Comparison of ENCODE assay signal across 11 mouse cellular contexts in the genomic region with DNA sequence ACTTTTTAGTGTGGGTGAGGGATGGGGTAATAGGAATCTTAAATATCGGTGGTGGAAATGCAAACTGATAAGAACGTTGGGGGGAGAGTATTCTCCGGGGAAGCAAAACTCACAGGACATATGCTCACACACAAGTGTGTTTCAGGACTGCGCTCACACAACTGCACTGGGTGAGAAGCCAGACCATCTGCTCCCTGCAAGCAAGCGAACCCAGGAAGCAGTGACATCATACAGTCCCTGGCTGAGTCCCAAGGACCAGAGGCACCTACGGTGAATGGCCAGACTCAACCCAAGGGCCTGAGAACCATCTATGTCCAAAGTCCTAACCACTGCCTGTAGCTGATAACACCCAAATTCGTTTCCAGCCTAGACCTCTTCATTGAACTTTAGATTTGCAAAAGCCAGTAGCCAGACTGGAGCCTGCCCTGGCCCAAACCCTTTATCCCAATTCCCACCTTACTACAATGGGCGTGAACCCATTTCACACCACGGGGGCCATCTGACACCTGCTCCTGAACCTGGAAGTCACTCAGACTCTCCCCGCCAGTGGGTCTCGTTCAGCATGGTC. TPM values are rescaled to one million over a fixed set of nuclear protein-coding genes. Genes with fewer than 3 reads are reported as not detected.
DNase-seq lines count a peak whose midpoint lies in the region; ATAC-seq and TF ChIP-seq lines count a peak whose summit lies in the region.
"Had no signal": no experiment of that assay in that cellular context is flagged by ENCODE, and none has a peak within 500 bp of the region (broad histone marks: within the 10 kb centered on the region; RNA-seq: fewer than 3 reads in every experiment).

No protein-coding gene starts in this region.

- no peak overlapping the region for H3K9ac ChIP-seq in forebrain, embryonic 14.5 days (ENCODE audit: low read length)
- H3K9ac ChIP-seq in forebrain, embryonic 12.5 days = no peak overlapping the region
- H3K9ac ChIP-seq in liver, postnatal 0 days (replicated peaks) = peak overlapping the region; percentile 49
- H3K9ac ChIP-seq: lung, embryonic 14.5 days had no signal

- no peak for TF ChIP-seq EP300 in liver, postnatal 0 days (IDR thresholded peaks at IDR 0.05; ENCODE audit: low read depth)

- TF ChIP-seq POLR2A in brain, embryonic 14.5 days (IDR thresholded peaks at IDR 0.05; ENCODE audit: borderline replicate concordance, extremely low read depth, insufficient read depth, insufficient read length, poor library complexity, severe bottlenecking) = no peak
- no peak for TF ChIP-seq POLR2A in kidney, adult 2 months (IDR thresholded peaks at IDR 0.05; ENCODE audit: low read depth, low read length)

- 0 out of 2 replicates have a peak, but pooled peaks cover 2% of the 10 kb centered on the region for H3K27me3 ChIP-seq in forebrain, embryonic 14.5 days (replicated peaks; ENCODE audit: control insufficient read depth, insufficient read depth, low read length)
- no peaks in the 10 kb centered on the region for H3K27me3 ChIP-seq in forebrain, embryonic 12.5 days
- H3K27me3 ChIP-seq in liver, postnatal 0 days (ENCODE audit: insufficient read depth, low read length) = no peaks in the 10 kb centered on the region
- no peaks in the 10 kb centered on the region for H3K27me3 ChIP-seq in kidney, adult 2 months (replicated peaks; ENCODE audit: control insufficient read depth, insufficient read depth, low read length)

- H3K4me3 ChIP-seq in forebrain, embryonic 14.5 days (ENCODE audit: low read depth, low read length) = no peak overlapping the region
- H3K4me3 ChIP-seq in forebrain, embryonic 12.5 days (replicated peaks) = no peak overlapping the region
- no peak overlapping the region for H3K4me3 ChIP-seq in layer of hippocampus, adult 2 months
- H3K4me3 ChIP-seq in liver, postnatal 0 days (ENCODE audit: low read depth, low read length) = no peak overlapping the region
- no peak overlapping the region for H3K4me3 ChIP-seq in kidney, adult 2 months (ENCODE audit: insufficient read depth, low read depth, low read length)

- no peaks in the 10 kb centered on the region for H3K9me3 ChIP-seq in forebrain, embryonic 14.5 days (replicated peaks; ENCODE audit: control insufficient read depth, low read length)
- no peaks in the 10 kb centered on the region for H3K9me3 ChIP-seq in forebrain, embryonic 12.5 days
- no peaks in the 10 kb centered on the region for H3K9me3 ChIP-seq in liver, postnatal 0 days (ENCODE audit: low read length)

- 68% methylated on average over 11 of the region's 11 CpGs for WGBS in forebrain, embryonic 14.5 days
- WGBS in forebrain, embryonic 12.5 days = 84% methylated on average over 11 of the region's 11 CpGs
- WGBS in liver, postnatal 0 days (ENCODE audit: insufficient replicate concordance) = 50% methylated on average over 11 of the region's 11 CpGs
- WGBS in kidney, adult 2 months = 64% methylated on average over 11 of the region's 11 CpGs

- DNase-seq in forebrain, embryonic 14.5 days (ENCODE audit: low spot score) = peak; percentile 71
- peak; percentile 80 for DNase-seq in brain, embryonic 14.5 days (ENCODE audit: low read depth)
- peak; percentile 26 to 61 for DNase-seq in layer of hippocampus, adult 2 months (ENCODE audit: low spot score in 2 of 2)
- DNase-seq in liver, postnatal 0 days = peak; percentile 77
- DNase-seq in ovary, adult 18-20 months (ENCODE audit: low spot score) = no peak
- no peak for DNase-seq in kidney, adult 2 months
- no peak for DNase-seq in thymus, postnatal 4 days
- DNase-seq: kidney, adult 8-10 months; lung, embryonic 14.5 days had no signal

- H3K27ac ChIP-seq in forebrain, embryonic 14.5 days (ENCODE audit: low read depth, low read length) = no peak overlapping the region
- no peak overlapping the region for H3K27ac ChIP-seq in forebrain, embryonic 12.5 days
- no peak overlapping the region for H3K27ac ChIP-seq in layer of hippocampus, adult 2 months
- H3K27ac ChIP-seq in liver, postnatal 0 days (ENCODE audit: low read depth) = peak overlapping the region; percentile 98
- H3K27ac ChIP-seq in kidney, adult 2 months (ENCODE audit: insufficient read depth, low read depth, low read length) = no peak overlapping the region

- no peaks in the 10 kb centered on the region for H3K36me3 ChIP-seq in forebrain, embryonic 14.5 days (ENCODE audit: control insufficient read depth, insufficient read depth, low read length)
- H3K36me3 ChIP-seq in forebrain, embryonic 12.5 days (replicated peaks) = no peaks in the 10 kb centered on the region
- H3K36me3 ChIP-seq in liver, postnatal 0 days (replicated peaks; ENCODE audit: insufficient read depth, low read length) = no peaks in the 10 kb centered on the region
- H3K36me3 ChIP-seq in kidney, adult 2 months (ENCODE audit: control insufficient read depth, insufficient read depth, low read length) = no peaks in the 10 kb centered on the region

- peaks cover 4% of the 10 kb centered on the region; the same call in 1 of the 2 replicates for H3K4me1 ChIP-seq in forebrain, embryonic 14.5 days (ENCODE audit: control insufficient read depth, insufficient read depth, low read length)
- H3K4me1 ChIP-seq in forebrain, embryonic 12.5 days = no peaks in the 10 kb centered on the region
- peaks cover 44% of the 10 kb centered on the region for H3K4me1 ChIP-seq in liver, postnatal 0 days (ENCODE audit: insufficient read depth)
- H3K4me1 ChIP-seq in kidney, adult 2 months (ENCODE audit: control insufficient read depth, insufficient read depth, low read length) = no peaks in the 10 kb centered on the region

- H3K4me2 ChIP-seq in forebrain, embryonic 14.5 days (ENCODE audit: low read length) = no peak overlapping the region
- H3K4me2 ChIP-seq in forebrain, embryonic 12.5 days = no peak overlapping the region
- H3K4me2 ChIP-seq in liver, postnatal 0 days (ENCODE audit: low read depth, low read length) = 0 out of 2 replicates have a peak overlapping the region, but pooled peaks have one; percentile 15
- H3K4me2 ChIP-seq: lung, embryonic 14.5 days had no signal

- ATAC-seq in forebrain, embryonic 14.5 days = peak; percentile 90
- ATAC-seq in forebrain, embryonic 12.5 days (ENCODE audit: low FRiP score) = no peak
- peak; percentile 77 for ATAC-seq in liver, postnatal 0 days

- TF ChIP-seq CTCF in brain, embryonic 14.5 days (IDR thresholded peaks at IDR 0.05; ENCODE audit: borderline replicate concordance, extremely low read depth, insufficient read depth, insufficient read length) = no peak
- no peak for TF ChIP-seq CTCF in layer of hippocampus, adult 2 months (conservative IDR thresholded peaks at IDR 0.05)
- TF ChIP-seq CTCF in liver, postnatal 0 days (IDR thresholded peaks at IDR 0.05; ENCODE audit: low read depth) = no peak
- no peak for TF ChIP-seq CTCF in kidney, adult 2 months (conservative IDR thresholded peaks at IDR 0.05; ENCODE audit: insufficient read depth, insufficient read length, low read depth, low read length)

RNA-seq across cellular contexts. Expression of gene Sftpb, which starts 33.4 kb away (rescaled TPM):
- not detected in 2 replicates for polyA plus RNA-seq in forebrain, embryonic 14.5 days (2014; fragmentation: Nextera tagmentation; extraction: Ambion mirVana)
- not detected in 2 replicates for polyA plus RNA-seq in forebrain, embryonic 12.5 days (2016; fragmentation: Nextera tagmentation; extraction: Ambion mirVana)
- 0.13 and 0.16 TPM in 2 replicates for polyA plus RNA-seq in brain, embryonic 14.5 days (2012; rRNA removed)
- total RNA-seq in layer of hippocampus, adult 2 months (2021) = not detected
- polyA plus RNA-seq in liver, postnatal 0 days (2015; fragmentation: Nextera tagmentation; extraction: Ambion mirVana) = 0.16 and 0.20 TPM in 2 replicates
- not detected in 2 replicates for polyA plus RNA-seq in kidney, adult 2 months (2012; rRNA removed)
- polyA plus RNA-seq: neural tube, embryonic 14.5 days had no signal

RNA-seq across cellular contexts. Expression of gene Atoh8, which starts 35.7 kb away (rescaled TPM):
- polyA plus RNA-seq in forebrain, embryonic 14.5 days (2014; fragmentation: Nextera tagmentation; extraction: Ambion mirVana) = 2.2 and 2.5 TPM in 2 replicates
- 6.5 and 7.5 TPM in 2 replicates for polyA plus RNA-seq in forebrain, embryonic 12.5 days (2016; fragmentation: Nextera tagmentation; extraction: Ambion mirVana)
- 2.7 and 3.7 TPM in 2 replicates for polyA plus RNA-seq in brain, embryonic 14.5 days (2012; rRNA removed)
- 1 to 10 TPM; 2.1 to 3.1 TPM for total RNA-seq in layer of hippocampus, adult 2 months (2021)
- 0.96 and 1.3 TPM in 2 replicates for polyA plus RNA-seq in liver, postnatal 0 days (2015; fragmentation: Nextera tagmentation; extraction: Ambion mirVana)
- 7.7 and 10.1 TPM in 2 replicates for polyA plus RNA-seq in kidney, adult 2 months (2012; rRNA removed)

Comparison
In these comparisons a context has a peak if more than half of its experiments do, and no peak if none do; other contexts are left out.
1. DNase-seq: peak in forebrain, embryonic 14.5 days (single experiment), brain, embryonic 14.5 days (single experiment), layer of hippocampus, adult 2 months (2 of 2) and liver, postnatal 0 days (single experiment); none in ovary, adult 18-20 months (single experiment), kidney, adult 2 months (single experiment) and thymus, postnatal 4 days (single experiment).